Mouse (Mus musculus) hindbrain, embryonic 11.5 days (tissue): ENCODE results near the gene Eif4a3. TPM values are rescaled to one million over a fixed set of nuclear protein-coding genes. Genes with fewer than 3 reads are reported as not detected.
"Not testable (repeated sequence)": the region's sequence is repeated elsewhere in the genome, so short reads cannot be mapped to it uniquely, and the experiment has no call there.

ENCODE experiments used
- ATAC-seq: fragments of 200-750 bp; cut with Nextera tagmentation; 2 replicates; pipeline ENCODE4 v1.8.0; 2017; ENCODE audit warnings: mild to moderate bottlenecking, moderate TSS enrichment, moderate library complexity; ENCODE audit not compliant: low FRiP score
- DNase-seq: peaks from one replicate; pipeline ENCODE4 v3.0.0-alpha.2; 2015; ENCODE audit warnings: low spot score
- H3K27ac ChIP-seq: fragments of 300-500 bp; sonication (generic); 2 replicates; pipeline ENCODE4 v1.5.1; 2014; ENCODE audit warnings: mild to moderate bottlenecking, low read depth, low read length
- H3K27me3 ChIP-seq: fragments of 300-500 bp; sonication (generic); 2 replicates; pipeline ENCODE4 v1.6.1; 2014; ENCODE audit warnings: mild to moderate bottlenecking, low read length, moderate library complexity, mixed read lengths; ENCODE audit not compliant: control insufficient read depth, insufficient read depth
- H3K36me3 ChIP-seq: fragments of 300-500 bp; sonication (generic); 2 replicates; pipeline ENCODE4 v1.6.1; 2014; ENCODE audit warnings: mild to moderate bottlenecking, low read length, moderate library complexity, mixed read lengths; ENCODE audit not compliant: control insufficient read depth, insufficient read depth
- H3K4me1 ChIP-seq: fragments of 300-500 bp; sonication (generic); replicated peaks from 2 replicates; pipeline ENCODE4 v1.6.1; 2014; ENCODE audit warnings: low read length, mixed read lengths; ENCODE audit not compliant: control insufficient read depth, insufficient read depth
- H3K4me2 ChIP-seq: fragments of 300-500 bp; sonication (generic); replicated peaks from 2 replicates; pipeline ENCODE4 v1.6.1; 2014; ENCODE audit warnings: mild to moderate bottlenecking, low read depth, low read length
- H3K4me3 ChIP-seq: fragments of 300-500 bp; sonication (generic); 2 replicates; pipeline ENCODE4 v1.5.1; 2014; ENCODE audit warnings: low read depth, low read length
- H3K9ac ChIP-seq: fragments of 300-500 bp; sonication (generic); 2 replicates; pipeline ENCODE4 v1.6.1; 2014; ENCODE audit warnings: low read depth, low read length
- H3K9me3 ChIP-seq: fragments of 300-500 bp; sonication (generic); 2 replicates; pipeline ENCODE4 v1.6.1; 2016; ENCODE audit warnings: low read length; ENCODE audit not compliant: control insufficient read depth
- WGBS: fragments of 180-500 bp; shearing (Covaris S2); extraction: QIAGEN DNeasy Blood & Tissue Kit; methylation state at CpG from one replicate; pipeline ENCODE4 v1.1.7; 2014; 5-methylcytosine and 5-hydroxymethylcytosine counted together
- polyA plus RNA-seq: library from polyadenylated mRNA; unstranded; fragments of >200 nt; fragmentation: Nextera tagmentation; extraction: Ambion mirVana; gene quantifications from 2 replicates; pipeline ENCODE4 v1.2.1, GENCODE M21; 2014

Gene Eif4a3
- polyA plus RNA-seq, 1 experiment from 2014 or later, result 378 TPM

DNA sequence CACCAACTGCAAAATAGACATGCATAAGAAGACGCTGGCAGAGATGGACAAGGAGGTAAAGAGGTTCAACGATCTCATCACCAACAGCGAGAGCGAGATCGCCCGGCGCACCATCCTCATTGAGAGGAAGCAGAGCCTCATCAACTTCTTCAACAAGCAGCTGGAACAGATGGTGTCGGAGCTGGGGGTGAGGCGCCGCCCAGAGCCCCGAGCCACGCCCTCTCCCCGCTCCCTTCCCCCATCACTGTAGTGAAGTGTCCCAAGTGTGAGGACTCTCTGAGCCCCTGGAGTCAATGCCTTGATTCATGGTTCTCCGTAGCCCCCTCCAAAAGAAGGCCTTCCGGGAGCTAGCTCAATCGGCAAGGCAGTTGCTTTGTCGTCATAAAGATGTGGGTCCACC lies 48.9 kb downstream of the Eif4a3 start:
- H3K4me3 ChIP-seq, result no peak overlapping the region
- H3K4me1 ChIP-seq, result peaks cover 2% of the 10 kb centered on the region; the same call in 1 of the 2 replicates
- no peak overlapping the region for H3K4me2 ChIP-seq
- H3K27me3 ChIP-seq, result no peaks in the 10 kb centered on the region
- DNase-seq (no peak), ATAC-seq (no peak)
- H3K36me3 ChIP-seq, result no peaks in the 10 kb centered on the region
- H3K9ac ChIP-seq, result no peak overlapping the region
- 58% methylated on average over 17 of the region's 17 CpGs for WGBS
- no peaks in the 10 kb centered on the region for H3K9me3 ChIP-seq
- H3K27ac ChIP-seq, result no peak overlapping the region; the same call in 1 of the 2 replicates

DNA sequence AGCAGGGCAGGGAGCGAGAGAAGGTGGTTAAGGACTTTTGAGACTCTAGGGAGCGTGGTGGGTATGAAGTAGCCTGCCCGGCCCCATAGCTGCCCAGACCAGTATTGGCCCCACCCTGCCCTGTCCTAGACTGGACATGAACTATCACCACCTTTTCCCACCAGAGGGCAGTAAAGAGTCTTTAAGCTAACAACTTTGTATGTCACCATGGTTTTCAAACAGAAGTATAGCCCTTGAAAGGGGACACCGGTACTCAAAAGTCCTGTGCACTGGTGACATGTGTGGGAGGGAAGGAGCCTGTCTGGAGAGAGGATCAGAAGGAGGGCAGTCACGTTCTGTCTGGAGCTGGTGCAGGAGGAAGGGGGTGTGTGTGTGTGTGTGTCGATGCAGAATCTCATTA lies 50.9 kb downstream of the Eif4a3 start:
- Histone ChIP-seq H3K27ac (no peak overlapping the region), H3K4me2 (no peak overlapping the region), H3K9ac (no peak overlapping the region), H3K9me3 (no peaks in the 10 kb centered on the region), H3K27me3 (no peaks in the 10 kb centered on the region), H3K4me1 (peaks cover 2% of the 10 kb centered on the region; the same call in 1 of the 2 replicates), H3K36me3 (no peaks in the 10 kb centered on the region), H3K4me3 (no peak overlapping the region)
- DNase-seq (peak; percentile 85), ATAC-seq (peak; percentile 52)
- 30% methylated on average over 6 of the region's 6 CpGs for WGBS

DNA sequence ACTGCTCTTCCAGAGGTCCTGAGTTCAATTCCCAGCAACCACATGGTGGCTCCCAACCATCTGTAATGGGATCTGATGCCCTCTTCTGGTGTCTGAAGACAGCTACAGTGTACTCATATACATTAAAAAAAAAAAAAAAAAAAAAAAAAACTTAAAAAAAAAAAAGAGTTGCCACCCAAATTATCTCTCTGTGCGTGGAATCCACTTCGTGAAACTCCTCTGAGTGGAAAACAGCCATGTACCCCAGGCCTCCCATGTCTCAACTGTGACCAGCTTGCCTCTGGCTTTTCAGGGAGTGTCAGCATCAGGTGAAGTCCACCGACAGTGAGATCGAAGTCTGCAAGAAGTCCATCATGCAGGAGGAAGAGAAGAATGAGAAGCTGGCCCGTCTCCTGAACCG lies 54.3 kb downstream of the Eif4a3 start:
- H3K27me3 ChIP-seq, H3K9ac ChIP-seq, H3K9me3 ChIP-seq, ATAC-seq, DNase-seq, H3K4me2 ChIP-seq, H3K4me1 ChIP-seq, H3K36me3 ChIP-seq, H3K27ac ChIP-seq, H3K4me3 ChIP-seq: not testable (repeated sequence)
- WGBS, result 88% methylated on average over 6 of the region's 6 CpGs

DNA sequence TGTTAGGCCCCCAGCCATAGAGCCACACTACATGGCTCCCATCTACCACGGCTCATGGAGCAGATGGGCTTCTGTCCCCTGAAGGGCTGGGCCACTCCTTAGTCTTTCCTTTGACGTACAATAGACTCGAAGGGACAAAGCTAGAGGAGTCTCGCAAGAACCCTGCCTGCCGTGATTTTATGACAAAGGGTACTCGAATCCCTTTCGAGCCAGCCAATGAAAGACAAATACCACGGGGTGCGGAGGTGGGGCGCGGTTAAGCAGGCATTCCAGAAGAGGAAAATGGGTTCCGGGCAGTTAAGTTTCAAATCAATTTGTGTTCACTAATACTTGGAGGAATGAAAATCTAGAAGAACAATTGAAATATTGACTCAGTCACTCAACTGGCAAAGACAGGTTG lies 60.4 kb downstream of the Eif4a3 start:
- Histone ChIP-seq H3K27ac (no peak overlapping the region), H3K4me1 (0 out of 2 replicates have a peak, but pooled peaks cover 2% of the 10 kb centered on the region), H3K27me3 (no peaks in the 10 kb centered on the region), H3K9ac (no peak overlapping the region), H3K4me3 (no peak overlapping the region), H3K36me3 (0 out of 2 replicates have a peak, but pooled peaks cover 4% of the 10 kb centered on the region), H3K4me2 (no peak overlapping the region), H3K9me3 (no peaks in the 10 kb centered on the region; the same call in 1 of the 2 replicates)
- ATAC-seq (no peak), DNase-seq (no peak)
- 89% methylated on average over 12 of the region's 12 CpGs for WGBS

Other genes with a start within 250 kb of the Eif4a3 start
- 5.4 and 7.1 TPM in 2 replicates for gene Cbx4, start 213.9 kb downstream of the Eif4a3 start, polyA plus RNA-seq
- 16.9 and 20.7 TPM in 2 replicates for gene Tbc1d16, start 71.6 kb downstream of the Eif4a3 start, polyA plus RNA-seq
- gene Ccdc40, start 71.5 kb downstream of the Eif4a3 start, polyA plus RNA-seq, result 16.5 and 19.3 TPM in 2 replicates
- 12.6 and 15.3 TPM in 2 replicates for gene Gaa, start 32.2 kb downstream of the Eif4a3 start, polyA plus RNA-seq
- gene Card14, start 7.7 kb upstream of the Eif4a3 start, polyA plus RNA-seq, result not detected in 2 replicates
- 4.4 and 6.0 TPM in 2 replicates for gene Sgsh, start 55.4 kb upstream of the Eif4a3 start, polyA plus RNA-seq
- 3.3 and 3.8 TPM in 2 replicates for gene Slc26a11, start 55.5 kb upstream of the Eif4a3 start, polyA plus RNA-seq
- gene Rnf213, start 93.0 kb upstream of the Eif4a3 start, polyA plus RNA-seq, result 2.0 and 2.1 TPM in 2 replicates
- 13.6 and 14.8 TPM in 2 replicates for gene Endov, start 191.3 kb upstream of the Eif4a3 start, polyA plus RNA-seq
- gene Nptx1, start 247.7 kb upstream of the Eif4a3 start, polyA plus RNA-seq, result 8.7 and 11.2 TPM in 2 replicates